Mouse (Mus musculus) liver, embryonic 14.5 days (tissue): Measurements from ENCODE around the gene Lfng.

Experiments used
- CTCF ChIP-seq: IDR thresholded peaks from 2 replicates; pipeline ENCODE4 v1.5.1; 2016; ENCODE audit warnings: antibody characterized with exemption, low read depth, control low read depth
- EP300 ChIP-seq: IDR thresholded peaks from 2 replicates; pipeline ENCODE4 v1.6.1; 2016; ENCODE audit warnings: antibody characterized with exemption, low read depth

- TF ChIP-seq CTCF = no peak
- TF ChIP-seq EP300 = no peak
These were observed 34.5 kb upstream of the Lfng start for GRCm38 (mm10) chr5:140572611-140573010.
